Mouse (Mus musculus) left cerebral cortex, postnatal 14 days (tissue): ENCODE measurements around the gene Mier2. TPM values are rescaled to one million over a fixed set of nuclear protein-coding genes. Genes with fewer than 3 reads are reported as not detected.

Experiments used
- DNase-seq, 2 experiments: peaks; one replicate each; pipeline ENCODE4 v3.0.0; 2021 to 2022; ENCODE audit warnings: low spot score in 2 of 2, mixed read lengths in 1 of 2
- intact Hi-C: fragments of 180-260 bp; cut with DNase I; formaldehyde crosslinking; loops from one replicate; pipeline ENCODE4 v1.15.1; 2025
- total RNA-seq, 2 experiments: library from RNA; stranded (reverse); gene quantifications; 2 replicates each; pipeline ENCODE4 v1.2.3; 2021

Mier2 gene
- total RNA-seq, 2 experiments from 2014 or later, result 41.7 to 51.4 TPM

DNA sequence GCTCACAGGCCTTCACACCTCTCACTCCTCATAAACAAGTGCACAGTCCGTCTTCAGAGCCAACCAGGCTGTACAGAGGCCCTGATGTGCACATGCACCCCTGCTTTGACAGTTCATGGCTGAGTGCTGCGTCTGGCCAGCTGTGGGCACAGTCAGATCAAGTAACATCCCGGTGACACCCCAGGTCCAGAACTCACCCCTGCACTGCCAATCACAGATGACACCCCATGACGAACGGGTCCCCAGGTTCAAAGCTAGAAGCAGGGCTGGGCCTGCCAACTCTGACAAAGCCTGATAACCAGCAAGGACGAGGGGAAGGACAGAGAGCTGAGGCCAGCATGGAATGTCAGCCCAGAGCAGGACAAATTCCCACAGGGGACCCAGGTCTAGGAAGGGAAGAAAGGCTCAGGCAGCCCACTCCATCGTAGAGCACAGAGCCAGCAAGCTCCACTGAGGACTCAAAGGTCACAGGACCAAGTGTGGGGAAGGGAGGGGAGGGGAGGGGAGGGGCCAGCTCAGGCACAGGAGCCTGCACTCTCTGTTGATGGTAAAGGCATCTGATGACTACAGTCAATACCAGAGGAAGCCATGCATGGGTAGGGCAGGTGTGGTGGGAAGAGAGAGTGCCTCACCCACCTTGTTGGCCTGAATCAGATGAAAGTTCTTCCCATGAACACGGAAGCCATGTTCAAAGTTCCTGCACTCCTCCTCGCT is 11.0 kb downstream of the Mier2 start:
- DNase-seq, result no peak

GRCm38 (mm10) chr10:79542171-79542570 is 12.8 kb downstream of the Mier2 start:
- DNase-seq, result no peak
- intact Hi-C loops, result no loop called here

More for the DNA sequence above, 11.0 kb downstream of the Mier2 start:
- intact Hi-C loops, result no loop called here

- peak in 1 of 2 experiments; percentile 2 for DNase-seq
- intact Hi-C loops, result no loop called here
Observed at GRCm38 (mm10) chr10:79541522-79541921, 13.5 kb downstream of the Mier2 start.

GRCm38 (mm10) chr10:79540746-79541145 is 14.3 kb downstream of the Mier2 start:
- peak in 1 of 2 experiments; percentile 3 for DNase-seq
- intact Hi-C loops, result no loop called here

- intact Hi-C loops, result no loop called here
- no peak for DNase-seq
Observed at GRCm38 (mm10) chr10:79539701-79540495, 15.1 kb downstream of the Mier2 start.

- intact Hi-C loops, result no loop called here
- no peak for DNase-seq
Observed at GRCm38 (mm10) chr10:79538873-79539272, 16.1 kb downstream of the Mier2 start.

DNA sequence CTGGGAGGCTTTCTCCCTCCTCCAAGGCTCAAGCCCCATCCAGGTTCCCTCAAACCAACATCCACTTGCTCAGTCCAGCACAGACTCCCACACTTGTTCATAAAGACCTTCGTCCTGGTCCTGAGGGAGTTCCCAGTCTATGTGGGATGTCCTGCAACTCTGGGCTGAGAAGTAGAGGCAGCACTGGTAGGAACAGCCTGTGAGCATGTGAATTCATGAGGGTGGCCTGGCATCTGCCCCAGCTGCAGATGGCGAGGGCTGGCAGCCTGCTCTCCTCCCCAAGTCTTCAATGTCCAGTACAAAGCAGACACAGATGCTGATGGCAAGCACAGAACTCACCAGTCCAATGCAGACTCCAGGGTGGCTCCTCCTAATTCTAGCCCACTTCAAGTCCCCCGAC is 16.7 kb downstream of the Mier2 start:
- DNase-seq, result no peak

DNA sequence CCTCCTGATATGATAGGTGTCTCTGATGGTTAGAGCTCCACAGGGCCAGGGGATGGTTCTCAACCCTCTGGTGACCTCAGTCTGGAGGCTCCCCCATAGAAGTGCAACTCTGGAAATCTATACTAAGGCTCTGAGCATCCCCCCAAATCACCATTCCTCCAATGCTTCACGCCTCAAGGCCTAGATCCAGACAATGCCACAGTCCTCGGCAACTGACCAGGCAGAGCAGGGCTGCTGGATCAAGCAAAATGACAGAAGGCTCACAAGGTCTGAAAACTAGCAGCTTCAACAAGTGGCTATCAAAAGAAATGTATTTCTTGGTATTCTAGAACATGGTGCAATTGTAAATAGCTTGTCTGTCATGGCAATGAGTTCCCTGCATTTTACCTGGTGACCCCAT is 17.2 kb downstream of the Mier2 start:
- intact Hi-C loops, result no loop called here
- no peak for DNase-seq

More for the DNA sequence above, 16.7 kb downstream of the Mier2 start:
- intact Hi-C loops, result no loop called here

DNA sequence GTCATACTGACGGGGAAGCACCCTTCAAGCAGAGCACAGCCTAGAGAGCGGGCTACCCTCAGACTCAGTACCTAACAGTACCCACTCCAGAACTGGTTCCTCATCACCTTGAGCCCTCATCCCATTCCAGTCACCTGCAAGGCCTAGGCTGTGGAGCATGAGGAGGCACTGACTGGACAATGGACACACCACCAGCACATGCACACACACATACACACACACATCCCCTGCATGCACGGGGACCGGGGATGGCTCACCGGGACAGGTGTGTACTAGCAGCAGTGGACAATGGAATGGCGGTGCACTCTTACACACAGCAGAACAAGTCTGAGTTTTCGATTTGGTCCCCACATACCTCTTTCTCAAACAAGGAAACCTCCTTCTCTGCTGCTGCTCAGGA is 17.7 kb downstream of the Mier2 start:
- no peak for DNase-seq
- intact Hi-C loops, result no loop called here

DNA sequence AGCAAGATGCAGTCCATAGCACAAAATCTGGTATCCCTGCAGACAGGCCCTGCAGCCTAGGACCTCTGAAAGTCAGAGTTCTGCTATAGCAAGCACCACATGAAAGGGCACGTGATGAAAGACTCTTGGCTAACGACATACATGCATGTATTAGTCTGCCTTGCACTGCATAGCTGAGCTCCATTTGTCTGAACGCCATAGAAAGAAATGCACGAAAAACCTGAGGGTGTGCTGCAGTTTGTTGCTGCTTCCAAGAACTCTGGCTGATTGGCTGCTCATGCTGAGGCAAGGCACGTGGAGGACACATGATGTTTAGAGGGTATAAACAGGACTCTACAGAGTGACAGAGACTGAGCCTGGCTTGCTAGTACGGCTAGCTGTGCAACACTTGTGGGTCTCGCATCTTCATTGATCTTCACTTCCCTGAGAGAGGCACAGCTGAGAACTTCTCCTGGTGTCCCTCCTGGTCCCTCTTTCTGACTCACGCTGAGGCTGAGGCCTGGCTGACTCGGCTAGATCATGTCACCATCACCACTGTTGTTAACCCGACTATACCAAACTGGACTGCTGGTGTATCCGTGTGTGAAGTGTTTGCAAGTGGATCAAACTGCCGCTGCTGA is 18.4 kb downstream of the Mier2 start:
- intact Hi-C loops, result no loop called here
- no peak for DNase-seq

GRCm38 (mm10) chr10:79535431-79535830 is 19.6 kb downstream of the Mier2 start:
- DNase-seq, result no peak
- intact Hi-C loops, result no loop called here

DNA sequence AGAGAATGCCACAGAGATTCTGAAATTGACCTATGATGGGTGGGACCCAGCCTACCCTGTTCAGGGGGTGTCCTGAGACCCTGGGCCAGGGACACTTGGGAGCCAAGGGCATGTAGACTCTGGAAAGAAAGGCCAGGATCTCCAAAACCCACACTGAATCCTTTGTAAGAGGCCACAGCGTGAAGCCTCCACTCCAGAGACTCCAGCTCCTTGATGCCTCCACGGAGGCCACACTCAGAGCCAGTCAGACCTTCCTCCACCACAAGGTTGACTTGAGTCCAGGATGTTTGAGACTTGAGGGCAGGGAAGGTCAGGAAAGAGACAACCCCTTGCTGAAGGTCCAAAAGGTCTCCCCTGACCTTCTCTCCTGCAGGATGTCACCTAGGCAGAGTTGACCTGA is 20.6 kb downstream of the Mier2 start:
- intact Hi-C loops, result no loop called here
- no peak for DNase-seq

GRCm38 (mm10) chr10:79533126-79533911 is 21.7 kb downstream of the Mier2 start, which contains the start of gene Plpp2:
Plpp2 (minus strand) TSS chr10:79533796.
- intact Hi-C loops, result no loop called here
- peak in 1 of 2 experiments; percentile 10 for DNase-seq

DNA sequence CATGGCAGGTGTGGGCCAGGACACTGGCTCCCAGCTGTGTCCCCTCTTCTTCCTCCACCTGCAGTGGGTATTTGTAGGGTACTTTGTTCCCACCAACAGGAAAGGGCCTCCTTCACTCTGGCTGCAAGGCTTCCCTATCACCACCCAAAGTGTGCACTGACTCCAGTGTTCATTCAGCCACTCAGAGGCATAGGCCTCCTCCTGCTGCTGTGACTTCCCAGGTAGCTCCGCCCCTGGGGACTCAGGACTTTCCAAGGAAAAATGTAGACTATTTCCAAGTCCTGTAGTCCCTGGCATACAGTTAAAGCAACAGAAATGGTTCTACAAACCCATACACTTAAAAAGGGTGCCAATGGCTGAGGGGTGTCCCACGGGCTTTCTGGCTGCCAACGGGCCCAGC is 22.3 kb downstream of the Mier2 start:
- DNase-seq, result peak in 1 of 2 experiments; percentile 1

GRCm38 (mm10) chr10:79531593-79531992 is 23.4 kb downstream of the Mier2 start:
- intact Hi-C loops, result no loop called here
- DNase-seq, result no peak

More for the DNA sequence above, 22.3 kb downstream of the Mier2 start:
- intact Hi-C loops, result no loop called here

DNA sequence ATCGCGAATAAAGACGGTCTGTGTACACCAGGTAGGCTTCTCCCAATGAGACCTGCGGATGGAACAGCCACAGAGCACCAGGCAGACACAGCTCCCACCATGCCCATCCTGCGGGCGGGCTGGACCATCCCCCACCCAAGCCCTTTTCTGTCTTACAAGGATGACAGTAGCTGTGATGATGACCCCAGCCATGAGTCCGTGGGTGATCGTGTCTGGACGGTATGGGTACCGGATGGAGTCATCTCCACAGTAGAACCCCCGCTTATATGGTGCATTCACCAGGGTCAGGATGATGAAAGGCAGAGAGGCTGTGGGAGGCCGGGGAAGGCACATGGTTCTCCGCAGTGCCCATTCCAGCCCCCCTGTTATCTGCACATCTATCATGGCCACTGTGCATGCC is 24.3 kb downstream of the Mier2 start:
- intact Hi-C loops, result no loop called here

DNA sequence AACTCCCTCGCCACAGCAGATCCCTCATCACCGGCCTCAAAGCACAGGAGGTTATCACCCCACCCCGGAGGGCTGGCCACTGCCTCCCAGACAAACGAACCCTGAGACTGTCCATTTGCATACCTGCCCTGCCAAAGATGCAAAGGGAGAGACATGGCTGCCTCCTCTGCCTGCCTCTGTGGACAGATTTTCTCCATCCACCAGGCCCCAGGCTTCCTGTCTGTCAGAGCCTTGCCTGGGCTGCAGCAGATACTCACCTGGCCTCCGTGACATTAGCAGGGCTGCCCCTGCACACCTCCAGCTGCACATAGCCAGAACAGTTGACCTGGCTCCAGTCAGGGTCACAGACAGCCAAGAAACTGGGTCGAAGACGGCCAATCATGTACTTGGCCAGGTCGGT is 24.8 kb downstream of the Mier2 start:
- DNase-seq, result peak in 1 of 2 experiments; percentile 1
- intact Hi-C loops, result no loop called here

More for the DNA sequence above, 24.3 kb downstream of the Mier2 start:
- DNase-seq, result peak in 1 of 2 experiments; percentile 1

GRCm38 (mm10) chr10:79528081-79528480 is 26.9 kb downstream of the Mier2 start:
- intact Hi-C loops, result no loop called here
- DNase-seq, result peak in 1 of 2 experiments; percentile 0

GRCm38 (mm10) chr10:79527453-79527845 is 27.6 kb downstream of the Mier2 start:
- intact Hi-C loops, result no loop called here

More at GRCm38 (mm10) chr10:79527453-79527845, 27.6 kb downstream of the Mier2 start:
- no peak for DNase-seq
